Mouse (Mus musculus) ES-CJ7 (cell line): ENCODE measurements at regions not wholly inside any gene's neighbourhood (a gene's known extent, or its start where the extent isn't known, plus 50 kb on each side); places are given as distances from the start of the nearest gene placed in this dataset.
A peak's percentile ranks its signal among the peaks of the same experiment; 100 is the strongest.

Experiments used
- DNase-seq: peaks from one replicate; pipeline ENCODE4 v3.0.0; 2011; ENCODE audit warnings: low read depth, low spot score

- DNase-seq = no peak
Observed at GRCm38 (mm10) chr9:32906233-32906872, 270.3 kb downstream of the Ets1 start.

DNA sequence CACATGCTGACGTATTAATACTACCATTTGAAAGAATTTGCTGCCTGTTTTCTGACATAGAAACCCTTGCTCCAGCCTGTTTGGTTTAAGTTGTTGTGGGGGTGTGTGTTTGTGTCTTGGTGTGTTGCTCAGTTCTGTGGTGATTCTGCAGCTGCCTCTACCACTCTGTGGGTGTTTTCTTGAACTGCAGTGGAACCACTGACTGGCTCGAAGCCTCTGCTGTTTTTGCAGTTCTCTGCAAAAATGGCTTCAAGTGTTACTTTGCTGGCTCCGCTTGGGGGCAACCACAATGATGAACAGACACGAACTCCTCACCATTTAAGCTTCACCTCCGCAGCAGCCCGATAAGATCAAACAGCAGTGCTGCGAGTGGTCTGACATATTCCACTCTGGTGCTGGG, 274.6 kb downstream of the Ets1 start:
- DNase-seq = no peak

DNA sequence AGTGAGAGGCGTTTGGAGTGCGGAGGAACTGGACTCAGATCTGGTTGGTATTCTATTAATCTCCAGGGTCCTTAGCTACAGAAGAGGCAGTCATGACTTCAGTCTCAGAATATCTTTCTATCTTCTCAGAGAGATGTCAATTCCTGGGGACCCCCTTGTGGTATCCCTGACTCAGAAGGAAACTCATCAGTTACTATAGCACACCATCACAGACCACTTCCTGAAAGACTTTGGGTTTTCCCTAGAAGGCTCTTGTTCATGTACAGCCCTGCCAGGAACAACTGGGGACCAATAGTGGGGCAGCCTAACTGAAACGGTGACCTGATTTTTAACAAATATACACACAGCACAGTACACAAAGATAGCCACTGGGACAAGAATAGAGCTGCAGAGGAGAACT, 279.6 kb downstream of the Ets1 start:
- DNase-seq = no peak

DNA sequence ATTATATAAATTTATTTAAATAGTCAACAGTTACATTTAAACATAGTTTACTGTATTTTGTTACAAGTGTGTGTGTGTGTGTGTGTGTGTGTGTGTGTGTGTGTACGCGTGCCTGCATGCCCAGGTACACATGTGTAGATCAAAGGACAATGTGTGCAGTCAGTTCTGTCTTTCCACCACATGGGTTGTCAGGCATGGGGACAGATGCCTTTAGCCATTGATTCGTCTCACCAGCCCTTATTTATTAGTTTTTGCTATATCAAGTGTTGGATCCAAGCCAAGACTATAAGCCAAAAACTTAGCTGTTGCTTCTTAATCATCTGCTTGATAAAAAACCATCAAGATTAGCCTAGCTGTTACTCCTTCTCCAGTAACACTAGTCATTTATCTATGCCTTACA, 280.7 kb downstream of the Ets1 start:
- no peak for DNase-seq

DNA sequence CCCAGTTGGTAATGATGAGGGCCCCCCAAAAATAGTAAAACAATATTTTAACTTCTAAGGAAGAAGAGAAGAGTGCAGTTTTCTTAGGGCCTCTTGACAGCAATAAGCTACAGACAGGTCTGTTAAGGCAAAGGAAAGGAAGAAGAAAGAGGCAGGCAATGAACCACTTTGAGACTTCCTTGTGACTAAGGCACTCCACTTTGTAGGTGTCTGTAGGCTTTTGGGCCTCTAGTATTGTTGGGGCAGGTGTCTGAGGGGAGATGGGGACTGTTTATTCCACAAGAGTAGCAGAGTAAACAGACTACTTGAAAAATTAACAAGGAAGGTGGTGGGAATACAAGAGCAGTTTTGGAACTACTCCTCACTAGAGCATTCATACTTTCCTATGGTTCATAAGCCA, 287.9 kb downstream of the Ets1 start:
- DNase-seq = no peak

DNA sequence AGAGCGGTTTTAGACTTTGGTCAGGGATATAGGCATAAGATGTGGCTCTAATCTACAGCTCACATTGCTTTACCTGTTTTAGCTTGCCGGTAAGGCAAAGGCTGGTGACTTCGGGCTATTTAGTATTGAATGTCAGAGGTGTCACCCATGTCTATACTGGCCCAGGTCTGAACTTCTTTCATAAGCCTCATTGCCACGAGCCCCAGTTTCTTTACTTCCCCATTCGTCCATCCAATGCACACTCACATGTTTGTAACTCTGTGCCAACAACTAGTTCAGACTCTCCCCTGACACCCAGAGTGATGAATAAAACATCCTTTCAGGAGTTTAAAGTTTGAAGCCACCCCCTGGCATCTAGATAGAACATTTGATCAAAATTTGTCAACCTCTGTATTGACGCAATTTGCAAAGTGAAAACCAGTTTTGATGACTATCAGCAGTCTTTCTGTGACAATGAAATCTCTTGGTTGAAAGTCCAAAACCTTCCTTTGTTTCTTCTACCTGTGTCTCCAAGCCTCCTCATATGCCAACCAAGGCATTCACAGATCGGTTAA, 288.4 kb downstream of the Ets1 start:
- DNase-seq = no peak

- no peak for DNase-seq
Observed at GRCm38 (mm10) chr9:32925036-32925435, 289.0 kb downstream of the Ets1 start.

- DNase-seq = no peak
Observed at GRCm38 (mm10) chr9:32925720-32926595, 289.9 kb downstream of the Ets1 start.

- no peak for DNase-seq
Observed at GRCm38 (mm10) chr9:32927656-32928055, 291.6 kb downstream of the Ets1 start.

DNA sequence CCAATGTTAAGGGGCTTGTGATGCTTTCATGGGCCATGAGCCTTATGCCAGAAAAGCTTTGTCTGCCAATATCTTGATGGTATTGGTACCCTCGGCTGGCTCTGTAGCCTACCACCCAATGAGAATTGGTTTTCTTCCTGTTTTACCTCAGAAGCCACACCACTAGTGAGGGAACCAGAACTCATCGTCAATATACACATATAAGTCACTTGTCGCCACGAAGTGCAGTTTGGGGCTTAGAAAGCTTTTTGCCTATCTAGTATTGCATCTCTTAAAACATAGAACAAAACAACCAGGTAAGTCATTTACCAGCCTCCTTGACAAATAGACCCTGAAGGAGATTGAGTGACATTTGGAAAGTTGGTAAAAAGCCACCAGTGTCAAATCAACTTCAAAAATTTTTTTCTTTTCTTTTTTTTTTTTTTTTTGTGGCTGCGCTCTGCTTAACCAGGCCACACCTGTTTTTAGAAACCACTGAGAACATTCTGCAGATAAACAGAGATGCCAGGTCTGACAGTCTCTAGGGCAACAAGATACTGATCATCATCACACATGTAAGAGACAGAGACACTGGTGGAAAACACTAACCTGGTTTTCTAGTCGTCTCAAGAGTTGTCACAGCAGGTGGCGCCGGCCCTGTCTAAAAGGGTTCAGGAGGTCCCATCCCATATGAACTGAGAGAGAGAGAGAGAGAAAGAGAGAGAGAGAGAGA, 292.4 kb downstream of the Ets1 start:
- no peak for DNase-seq

DNA sequence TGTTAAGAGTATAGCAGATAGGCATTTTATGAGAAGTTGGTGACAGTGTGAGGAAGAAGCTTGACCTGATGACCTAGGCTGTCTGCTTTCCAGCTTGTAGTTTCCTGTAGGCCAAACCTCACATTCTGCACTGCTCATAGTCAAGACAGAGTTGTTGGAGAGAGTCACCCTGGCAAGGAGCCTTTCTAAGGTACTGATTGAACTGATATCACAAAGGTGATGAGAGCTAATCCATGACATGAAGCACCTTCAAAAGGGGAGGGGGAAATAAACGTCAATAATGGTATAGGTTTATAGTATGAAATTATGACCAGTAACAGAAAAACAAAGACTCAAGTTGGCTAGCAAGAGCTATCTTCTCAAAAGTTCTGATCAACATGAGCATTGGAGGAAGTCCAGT, 293.3 kb downstream of the Ets1 start:
- DNase-seq = no peak

GRCm38 (mm10) chr9:32929826-32930225, 293.8 kb downstream of the Ets1 start:
- no peak for DNase-seq

DNA sequence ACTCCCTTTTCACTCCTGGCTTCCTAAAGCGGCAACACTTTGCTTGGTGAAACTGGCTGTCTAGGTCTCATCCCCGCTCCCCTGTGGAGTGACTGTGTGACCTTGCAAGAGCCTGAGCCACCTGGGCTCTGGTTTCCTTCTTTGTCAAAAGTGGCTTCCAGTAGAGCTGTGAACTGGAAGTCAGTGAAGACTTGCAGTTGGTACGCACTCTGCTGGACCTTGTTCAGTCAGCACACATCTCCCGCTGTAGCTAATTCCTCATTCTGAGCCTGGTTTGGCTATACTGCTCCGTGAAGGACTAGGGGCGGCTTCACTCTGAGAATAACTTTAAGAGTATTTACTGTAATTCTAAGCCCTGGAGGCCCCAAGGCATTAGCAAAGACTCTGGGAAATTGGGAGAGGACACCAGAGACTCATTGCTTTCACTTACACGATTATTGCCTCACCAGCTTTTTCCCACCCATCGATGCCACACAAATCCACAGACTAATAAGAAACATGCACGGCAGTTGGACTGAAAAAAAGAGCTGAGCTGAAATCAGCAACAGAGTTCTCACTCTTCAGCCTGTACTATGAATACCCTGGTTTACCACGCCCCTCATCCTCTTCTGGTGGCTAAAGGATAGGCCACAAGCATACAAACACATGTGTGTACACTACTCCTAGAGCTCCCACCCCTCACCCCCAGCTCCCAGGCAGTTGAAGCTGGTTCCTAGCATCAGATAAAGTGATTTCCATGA, 295.4 kb downstream of the Ets1 start:
- peak; percentile 10 for DNase-seq

- peak; percentile 14 for DNase-seq
Observed at GRCm38 (mm10) chr9:32933237-32934071, 297.4 kb downstream of the Ets1 start.

DNA sequence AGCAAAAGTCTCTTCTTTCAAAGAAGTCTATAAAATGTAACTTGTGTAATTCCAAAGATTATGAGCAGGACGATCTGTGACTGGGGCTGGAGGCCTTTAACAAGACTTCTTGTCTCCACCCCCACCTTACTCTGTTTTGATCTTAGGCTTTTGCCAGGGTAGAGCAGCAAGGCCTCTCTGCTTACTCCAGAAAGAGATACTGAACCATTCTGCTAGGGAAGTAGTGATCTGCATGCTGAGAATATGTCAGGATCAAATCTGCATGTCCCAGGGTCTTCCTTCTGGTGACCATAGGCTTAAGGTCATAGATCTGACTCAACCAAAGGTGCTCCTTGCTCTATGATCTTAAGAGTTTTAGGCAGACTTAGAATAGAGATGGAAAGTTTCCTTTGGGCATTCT, 298.4 kb downstream of the Ets1 start:
- no peak for DNase-seq

GRCm38 (mm10) chr9:32936462-32936861, 300.4 kb downstream of the Ets1 start:
- DNase-seq = no peak

GRCm38 (mm10) chr9:32937391-32937790, 301.4 kb downstream of the Ets1 start:
- no peak for DNase-seq

- DNase-seq = no peak
Observed at GRCm38 (mm10) chr9:32938857-32939256, 302.8 kb downstream of the Ets1 start.

GRCm38 (mm10) chr9:32939626-32940025, 303.6 kb downstream of the Ets1 start:
- DNase-seq = no peak

- DNase-seq = peak; percentile 77
Observed at GRCm38 (mm10) chr9:32940111-32940813, 304.2 kb downstream of the Ets1 start.
